Mouse (Mus musculus) limb, embryonic 13.5 days (tissue): ENCODE measurements around the gene Marcksl1. TPM values are rescaled to one million over a fixed set of nuclear protein-coding genes. Genes with fewer than 3 reads are reported as not detected.
"Not testable (repeated sequence)": the region's sequence is repeated elsewhere in the genome, so short reads cannot be mapped to it uniquely, and the experiment has no call there.

Experiments used
- ATAC-seq: fragments of 200-750 bp; cut with Nextera tagmentation; 2 replicates; pipeline ENCODE4 v1.8.0; 2017; ENCODE audit warnings: low read depth, moderate number of reproducible peaks, moderate TSS enrichment; ENCODE audit not compliant: low FRiP score
- H3K27ac ChIP-seq: fragments of 300-500 bp; sonication (generic); 2 replicates; pipeline ENCODE4 v1.5.1; 2015; ENCODE audit warnings: inconsistent platforms, mild to moderate bottlenecking, moderate library complexity
- H3K27me3 ChIP-seq: fragments of 300-500 bp; sonication (generic); 2 replicates; pipeline ENCODE4 v1.6.1; 2015; ENCODE audit warnings: mild to moderate bottlenecking, inconsistent platforms
- H3K36me3 ChIP-seq: fragments of 300-500 bp; sonication (generic); 2 replicates; pipeline ENCODE4 v1.6.1; 2015; ENCODE audit warnings: inconsistent platforms, mild to moderate bottlenecking, moderate library complexity
- H3K4me1 ChIP-seq: fragments of 300-500 bp; sonication (generic); 2 replicates; pipeline ENCODE4 v1.6.1; 2015; ENCODE audit warnings: inconsistent platforms
- H3K4me2 ChIP-seq: fragments of 300-500 bp; sonication (generic); replicated peaks from 2 replicates; pipeline ENCODE4 v1.6.1; 2015; ENCODE audit warnings: inconsistent platforms, mild to moderate bottlenecking, moderate library complexity
- H3K4me3 ChIP-seq: fragments of 300-500 bp; sonication (generic); 2 replicates; pipeline ENCODE4 v1.5.1; 2015; ENCODE audit warnings: moderate library complexity, mild to moderate bottlenecking, inconsistent platforms
- H3K9ac ChIP-seq: fragments of 300-500 bp; sonication (generic); 2 replicates; pipeline ENCODE4 v1.6.1; 2015; ENCODE audit warnings: mild to moderate bottlenecking, inconsistent platforms
- H3K9me3 ChIP-seq: fragments of 300-500 bp; sonication (generic); 2 replicates; pipeline ENCODE4 v1.6.1; 2016; ENCODE audit warnings: inconsistent platforms
- WGBS: fragments of 180-500 bp; shearing (Covaris S2); methylation state at CpG from one replicate; pipeline ENCODE4 v1.1.7; 2015; 5-methylcytosine and 5-hydroxymethylcytosine counted together
- polyA plus RNA-seq: library from polyadenylated mRNA; unstranded; fragments of >200 nt; fragmentation: Nextera tagmentation; extraction: Ambion mirVana; gene quantifications from 2 replicates; pipeline ENCODE4 v1.2.1, GENCODE M21; 2015

Gene Marcksl1
- polyA plus RNA-seq, 1 experiment from 2014 or later, result 957 TPM

DNA sequence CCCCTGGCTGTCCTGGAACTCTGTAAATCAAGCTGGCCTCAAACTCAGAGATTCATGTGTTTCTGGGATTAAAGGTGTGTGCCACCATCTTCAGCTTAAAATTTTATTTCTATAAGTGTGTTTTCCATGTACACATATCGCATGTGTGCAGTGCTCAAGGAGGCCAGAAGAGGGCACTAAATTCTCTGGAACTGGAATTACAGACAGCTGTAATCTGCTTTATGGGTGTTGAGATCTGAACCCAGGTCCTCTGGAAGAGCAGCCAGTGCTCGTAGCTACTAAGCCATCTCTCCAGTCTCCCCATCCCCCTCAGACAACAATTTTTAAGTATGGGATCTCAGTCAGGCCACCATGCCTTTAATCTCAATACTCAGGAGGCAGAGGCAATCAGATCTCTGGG, 35.9 kb downstream of the Marcksl1 start:
- Histone ChIP-seq H3K4me2 (no peak overlapping the region), H3K9me3 (no peaks in the 10 kb centered on the region), H3K36me3 (peaks cover 6% of the 10 kb centered on the region; the same call in 1 of the 2 replicates), H3K4me1 (peaks cover 7% of the 10 kb centered on the region), H3K27me3 (no peaks in the 10 kb centered on the region), H3K27ac (no peak overlapping the region), H3K4me3 (no peak overlapping the region), H3K9ac (no peak overlapping the region)
- ATAC-seq, result no peak
- 93% methylated on average over 2 of the region's 2 CpGs for WGBS

DNA sequence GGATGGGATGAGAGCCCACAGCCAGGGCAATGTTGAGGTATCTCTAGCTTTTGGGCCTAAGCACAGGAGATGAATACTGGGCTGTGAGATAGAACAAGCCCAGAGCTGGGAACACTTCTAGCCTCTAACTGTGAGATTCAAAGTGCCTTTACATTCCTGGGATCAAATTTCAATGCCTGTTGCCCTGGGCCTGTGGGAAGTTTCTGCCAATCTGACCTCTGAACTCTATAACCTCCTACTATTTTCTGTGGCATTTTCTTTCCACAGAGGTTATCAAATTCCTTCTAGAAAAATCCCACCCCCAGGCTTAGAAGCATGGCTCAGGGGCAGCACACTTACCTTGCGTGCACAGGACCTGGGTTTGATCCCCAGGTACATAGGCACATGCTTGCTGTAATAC, 36.9 kb downstream of the Marcksl1 start:
- Histone ChIP-seq H3K4me2 (no peak overlapping the region), H3K27me3 (no peaks in the 10 kb centered on the region), H3K27ac (no peak overlapping the region), H3K9ac (no peak overlapping the region), H3K36me3 (peaks cover 6% of the 10 kb centered on the region; the same call in 1 of the 2 replicates), H3K4me3 (no peak overlapping the region), H3K9me3 (no peaks in the 10 kb centered on the region), H3K4me1 (peaks cover 12% of the 10 kb centered on the region)
- 23% methylated on average over 1 of the region's 1 CpGs for WGBS
- no peak for ATAC-seq

DNA sequence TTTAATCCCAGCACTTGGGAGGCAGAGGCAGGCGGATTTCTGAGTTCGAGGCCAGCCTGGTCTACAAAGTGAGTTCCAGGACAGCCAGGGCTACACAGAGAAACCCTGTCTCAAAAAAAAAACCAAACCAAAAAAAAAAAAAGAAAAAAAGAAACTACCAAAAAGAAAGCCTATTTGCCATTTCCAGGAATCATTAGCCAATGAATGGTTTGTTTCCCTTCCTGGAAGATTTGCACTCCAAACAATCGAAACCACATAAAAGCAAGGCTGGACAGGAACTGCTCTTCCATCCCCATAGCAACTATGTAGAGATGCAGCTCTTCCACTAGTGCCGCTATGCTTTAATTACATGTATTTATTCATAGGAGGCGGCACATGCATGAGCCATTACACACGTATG, 41.1 kb downstream of the Marcksl1 start:
- WGBS, result 86% methylated on average over 5 of the region's 6 CpGs
- not testable (repeated sequence) for H3K27me3 ChIP-seq, H3K4me3 ChIP-seq, H3K4me2 ChIP-seq, H3K9me3 ChIP-seq, H3K27ac ChIP-seq, H3K9ac ChIP-seq, H3K36me3 ChIP-seq, ATAC-seq
- peaks cover 28% of the 10 kb centered on the region for H3K4me1 ChIP-seq

GRCm38 (mm10) chr4:129555421-129555861, 42.1 kb downstream of the Marcksl1 start:
- no peak for ATAC-seq

DNA sequence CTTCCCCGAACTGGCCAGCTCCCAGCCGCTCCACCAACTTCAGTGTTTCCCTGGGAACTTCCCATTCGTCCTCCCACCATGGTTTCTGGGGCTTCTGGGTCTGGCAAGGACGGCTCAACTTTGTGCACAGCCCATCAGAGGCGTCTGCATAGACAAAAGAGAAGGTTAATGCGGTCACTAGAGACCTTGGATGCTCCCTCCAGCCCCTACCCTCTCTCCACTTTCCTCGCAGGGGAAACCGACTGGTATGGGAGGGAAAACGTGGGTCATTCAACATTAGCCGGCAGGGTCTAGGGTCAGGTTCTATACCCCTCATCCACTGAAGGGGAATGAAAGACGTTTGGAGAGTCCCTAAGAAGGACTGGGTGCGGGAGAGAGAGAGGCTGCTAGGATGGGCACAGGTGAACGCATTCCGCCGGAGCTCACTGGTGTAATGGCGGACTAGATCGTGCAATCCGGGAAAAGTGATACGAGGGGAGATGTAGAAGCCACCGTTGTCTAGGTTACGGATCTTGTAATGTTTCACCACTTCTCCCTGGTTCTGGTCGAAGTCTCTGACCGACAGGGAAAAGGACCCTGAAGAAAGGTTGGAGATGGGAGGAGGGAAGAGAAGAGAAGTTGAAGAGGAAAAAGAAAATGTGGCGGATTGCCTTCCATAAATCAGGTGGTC, 42.6 kb downstream of the Marcksl1 start:
- peak overlapping the region; percentile 93 for H3K4me2 ChIP-seq
- peak overlapping the region; percentile 71 for H3K9ac ChIP-seq
- H3K4me3 ChIP-seq, result peak overlapping the region; percentile 61
- peaks cover 21% of the 10 kb centered on the region for H3K4me1 ChIP-seq
- WGBS, result under 1% methylated on average over 24 of the region's 24 CpGs
- H3K36me3 ChIP-seq, result no peaks in the 10 kb centered on the region
- no peaks in the 10 kb centered on the region for H3K27me3 ChIP-seq
- H3K27ac ChIP-seq, result peak overlapping the region; percentile 77
- peak; percentile 64 for ATAC-seq
- no peaks in the 10 kb centered on the region for H3K9me3 ChIP-seq

More at GRCm38 (mm10) chr4:129555421-129555861, 42.1 kb downstream of the Marcksl1 start:
- WGBS, result 4% methylated on average over 16 of the region's 16 CpGs
- Histone ChIP-seq H3K9ac (peak overlapping the region; percentile 71), H3K4me1 (peaks cover 22% of the 10 kb centered on the region), H3K27ac (0 out of 2 replicates have a peak overlapping the region, but pooled peaks have one; percentile 77), H3K27me3 (no peaks in the 10 kb centered on the region), H3K36me3 (no peaks in the 10 kb centered on the region), H3K4me2 (peak overlapping the region; percentile 93), H3K4me3 (peak overlapping the region; percentile 61), H3K9me3 (no peaks in the 10 kb centered on the region)

- H3K36me3 ChIP-seq, result no peaks in the 10 kb centered on the region
- H3K27me3 ChIP-seq, result no peaks in the 10 kb centered on the region
- H3K4me3 ChIP-seq, result peak overlapping the region; percentile 61
- peak overlapping the region; percentile 67 for H3K27ac ChIP-seq
- peak overlapping the region; percentile 93 for H3K4me2 ChIP-seq
- 7% methylated on average over 32 of the region's 33 CpGs for WGBS
- H3K9me3 ChIP-seq, result no peaks in the 10 kb centered on the region
- ATAC-seq, result peak; percentile 86
- H3K9ac ChIP-seq, result peak overlapping the region; percentile 71
- H3K4me1 ChIP-seq, result peaks cover 21% of the 10 kb centered on the region
Observed at GRCm38 (mm10) chr4:129556532-129557223, 43.3 kb downstream of the Marcksl1 start.

GRCm38 (mm10) chr4:129557256-129557808, 44.0 kb downstream of the Marcksl1 start:
- Histone ChIP-seq H3K9me3 (no peaks in the 10 kb centered on the region), H3K4me2 (peak overlapping the region; percentile 93), H3K4me3 (peak overlapping the region; percentile 61), H3K4me1 (peaks cover 21% of the 10 kb centered on the region), H3K27ac (no peak overlapping the region; the same call in 1 of the 2 replicates), H3K27me3 (no peaks in the 10 kb centered on the region), H3K9ac (peak overlapping the region; percentile 71), H3K36me3 (no peaks in the 10 kb centered on the region)
- WGBS, result 67% methylated on average over 9 of the region's 9 CpGs
- no peak for ATAC-seq

DNA sequence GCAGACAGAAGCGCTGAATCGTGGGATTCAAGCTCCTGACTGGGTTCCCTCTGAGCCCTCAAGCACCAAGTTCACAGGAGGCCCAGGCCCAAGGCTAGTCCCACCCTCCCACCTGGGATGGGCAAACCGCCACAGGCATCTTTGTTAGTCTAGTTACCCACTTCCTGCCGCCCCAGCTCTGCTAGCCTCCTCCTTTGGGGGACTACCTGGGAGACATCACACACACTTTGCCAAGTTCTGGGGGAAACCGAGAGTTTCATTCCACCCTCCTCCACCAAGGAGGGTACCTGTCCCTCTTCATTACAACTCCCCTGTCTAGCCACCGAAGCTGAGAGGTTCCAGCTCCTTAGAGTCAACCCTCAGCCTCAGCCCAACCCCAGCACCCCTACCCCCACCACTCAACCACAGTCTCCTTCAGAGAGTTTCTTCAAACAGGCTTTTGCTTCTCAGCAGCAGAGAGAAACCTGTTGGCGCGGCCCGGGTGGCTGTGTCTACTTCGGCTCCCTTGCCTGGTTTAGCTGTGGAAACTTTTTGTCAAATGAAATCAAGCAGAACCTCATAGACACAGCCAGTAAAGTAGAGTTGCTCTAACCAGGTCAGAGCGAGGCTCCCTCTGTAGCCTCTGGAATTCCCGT, 45.1 kb downstream of the Marcksl1 start:
- Histone ChIP-seq H3K27ac (no peak overlapping the region), H3K4me2 (no peak overlapping the region), H3K27me3 (no peaks in the 10 kb centered on the region), H3K9ac (no peak overlapping the region), H3K4me3 (no peak overlapping the region), H3K9me3 (no peaks in the 10 kb centered on the region), H3K36me3 (no peaks in the 10 kb centered on the region), H3K4me1 (peaks cover 24% of the 10 kb centered on the region)
- WGBS, result 83% methylated on average over 12 of the region's 12 CpGs
- ATAC-seq, result no peak

GRCm38 (mm10) chr4:129561184-129561583, 47.8 kb downstream of the Marcksl1 start:
- Histone ChIP-seq H3K36me3 (no peaks in the 10 kb centered on the region), H3K4me1 (peaks cover 17% of the 10 kb centered on the region), H3K27ac (no peak overlapping the region), H3K4me2 (no peak overlapping the region), H3K4me3 (no peak overlapping the region), H3K27me3 (no peaks in the 10 kb centered on the region), H3K9me3 (no peaks in the 10 kb centered on the region), H3K9ac (no peak overlapping the region)
- 91% methylated on average over 5 of the region's 5 CpGs for WGBS
- ATAC-seq, result no peak

DNA sequence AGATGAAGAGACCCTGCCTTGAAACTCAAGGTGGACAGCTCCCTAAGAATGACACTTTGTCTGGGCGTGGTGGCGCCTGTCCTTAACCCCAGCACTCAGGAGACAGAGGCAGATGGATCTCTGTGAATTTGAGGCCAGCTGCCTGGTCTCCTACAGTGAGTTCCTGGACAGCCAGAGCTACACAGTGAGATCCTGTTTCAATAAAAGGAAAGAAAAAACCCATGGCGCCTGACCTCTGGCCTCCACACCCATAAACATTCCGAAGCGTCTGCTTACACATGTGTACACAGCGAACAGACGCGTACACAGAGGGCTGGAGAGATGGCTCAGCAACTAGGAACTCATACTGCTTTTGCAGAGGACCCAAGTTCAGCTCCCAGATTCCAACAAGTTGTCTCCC, 50.3 kb downstream of the Marcksl1 start:
- peak; percentile 48; the same call in 1 of the 2 replicates for ATAC-seq
- Histone ChIP-seq H3K27me3 (no peaks in the 10 kb centered on the region), H3K9ac (no peak overlapping the region), H3K4me3 (no peak overlapping the region), H3K36me3 (no peaks in the 10 kb centered on the region), H3K4me1 (peaks cover 7% of the 10 kb centered on the region), H3K27ac (no peak overlapping the region), H3K4me2 (no peak overlapping the region), H3K9me3 (no peaks in the 10 kb centered on the region)
- WGBS, result 17% methylated on average over 8 of the region's 8 CpGs

- Histone ChIP-seq H3K9ac (no peak overlapping the region), H3K9me3 (no peaks in the 10 kb centered on the region), H3K4me1 (peaks cover 7% of the 10 kb centered on the region), H3K4me3 (no peak overlapping the region), H3K27me3 (no peaks in the 10 kb centered on the region), H3K27ac (no peak overlapping the region), H3K4me2 (no peak overlapping the region), H3K36me3 (no peaks in the 10 kb centered on the region)
- no peak for ATAC-seq
- 81% methylated on average over 6 of the region's 6 CpGs for WGBS
Observed at GRCm38 (mm10) chr4:129565139-129565538, 51.8 kb downstream of the Marcksl1 start.
